Comparison of ENCODE assay signal across 7 mouse cellular contexts in the genomic region with DNA sequence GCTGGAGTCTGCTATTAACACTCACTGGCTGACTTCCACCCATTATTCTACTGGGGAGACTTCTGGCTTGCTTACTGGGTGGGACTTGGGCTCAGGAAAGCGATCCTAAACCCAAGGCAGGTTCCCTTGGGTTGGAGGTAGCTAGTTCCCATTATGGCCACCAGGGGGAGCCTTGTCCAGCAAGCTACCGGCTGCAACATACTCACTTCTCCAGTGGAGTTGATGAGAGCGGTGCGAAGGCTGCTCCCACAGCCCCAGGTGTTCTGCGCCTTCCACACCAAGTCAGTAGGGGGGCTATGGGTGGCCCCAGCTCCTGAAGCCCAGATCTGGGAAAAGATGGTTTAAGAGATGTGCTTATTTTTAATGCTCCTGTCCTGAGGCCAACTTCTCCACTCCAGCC. TPM values are rescaled to one million over a fixed set of nuclear protein-coding genes. Genes with fewer than 3 reads are reported as not detected.
DNase-seq lines count a peak whose midpoint lies in the region; ATAC-seq and TF ChIP-seq lines count a peak whose summit lies in the region.

No protein-coding gene starts in this region.

- intact Hi-C loops in left cerebral cortex, postnatal 14 days (cut with DNase I) = loop anchor here (2.0 kb wide), 1 partner anchor 39 kb away; no protein-coding TSS in a partner anchor

- H3K4me1 ChIP-seq in MEL (ENCODE audit: control insufficient read depth in 1 of 2, insufficient read depth in 2 of 2, low read length in 2 of 2) = peaks cover 0 to 2% of the 10 kb centered on the region in 2 experiments; a peak in 1 of 4 replicates
- peaks cover 2% of the 10 kb centered on the region for H3K4me1 ChIP-seq in bone marrow macrophage, adult 2 months (ENCODE audit: control insufficient read depth, insufficient read depth, low read length)
- peaks cover 12% of the 10 kb centered on the region for H3K4me1 ChIP-seq in hindbrain, embryonic 12.5 days

- peak; percentile 83 for TF ChIP-seq RAD21 in MEL (IDR thresholded peaks at IDR 0.05; ENCODE audit: low read depth, low read length)

- H3K9me3 ChIP-seq in MEL (replicated peaks; ENCODE audit: insufficient read depth, low read length) = no peaks in the 10 kb centered on the region
- H3K9me3 ChIP-seq in hindbrain, embryonic 12.5 days (replicated peaks) = no peaks in the 10 kb centered on the region

- TF ChIP-seq POLR2A in MEL (IDR thresholded peaks at IDR 0.05; ENCODE audit: control insufficient read depth in 1 of 2, insufficient read depth in 1 of 2, low read depth in 1 of 2, low read length in 2 of 2, poor library complexity in 1 of 2) = no peak
- TF ChIP-seq POLR2A in bone marrow macrophage, adult 2 months (IDR thresholded peaks at IDR 0.05; ENCODE audit: borderline replicate concordance, low read depth, low read length) = no peak

- H3K4me2 ChIP-seq in hindbrain, embryonic 12.5 days (replicated peaks) = no peak overlapping the region

- 8% methylated on average over 5 of the region's 5 CpGs for WGBS in hindbrain, embryonic 12.5 days

- H3K27me3 ChIP-seq in MEL (ENCODE audit: control insufficient read depth in 1 of 2, insufficient read depth in 2 of 2, low read length in 2 of 2) = no peaks in the 10 kb centered on the region
- peaks cover 63% of the 10 kb centered on the region for H3K27me3 ChIP-seq in hindbrain, embryonic 12.5 days

- DNase-seq in MEL (ENCODE audit: low read depth, low spot score) = peak; percentile 85
- peak; percentile 73 to 83 for DNase-seq in left cerebral cortex, postnatal 14 days (ENCODE audit: low spot score in 2 of 2)
- peak; percentile 83 for DNase-seq in right cerebral cortex, postnatal 4 days

- H3K36me3 ChIP-seq in MEL (ENCODE audit: control insufficient read depth in 1 of 2, insufficient read depth in 2 of 2, low read length in 2 of 2) = peaks cover 0 to 3% of the 10 kb centered on the region in 2 experiments
- no peaks in the 10 kb centered on the region for H3K36me3 ChIP-seq in hindbrain, embryonic 12.5 days

- no peaks in the 10 kb centered on the region for H3K79me2 ChIP-seq in MEL (ENCODE audit: control insufficient read depth, insufficient read depth, low read length, poor library complexity)

- H3K4me3 ChIP-seq in MEL (ENCODE audit: control insufficient read depth in 1 of 2, insufficient read depth in 1 of 2, low read depth in 2 of 2, low read length in 2 of 2) = no peak overlapping the region
- no peak overlapping the region for H3K4me3 ChIP-seq in bone marrow macrophage, adult 2 months (ENCODE audit: insufficient read depth, low read length)
- no peak overlapping the region for H3K4me3 ChIP-seq in hindbrain, embryonic 12.5 days

- TF ChIP-seq CTCF in MEL (IDR thresholded peaks at IDR 0.05 in 2 of 3, conservative IDR thresholded peaks at IDR 0.05 in 1 of 3; ENCODE audit: control insufficient read depth in 1 of 3, insufficient read depth in 1 of 3, low read depth in 2 of 3, low read length in 3 of 3, poor library complexity in 1 of 3, severe bottlenecking in 1 of 3) = peak; percentile 98 to 99 (median 99)
- TF ChIP-seq CTCF in bone marrow macrophage, adult 2 months (IDR thresholded peaks at IDR 0.05; ENCODE audit: low read depth, low read length) = peak; percentile 75

- no peak overlapping the region for H3K27ac ChIP-seq in MEL (ENCODE audit: control insufficient read depth, low read depth, low read length)
- H3K27ac ChIP-seq in bone marrow macrophage, adult 2 months (ENCODE audit: insufficient read depth, low read depth, low read length) = no peak overlapping the region
- no peak overlapping the region for H3K27ac ChIP-seq in hindbrain, embryonic 12.5 days

- no peak overlapping the region for H3K9ac ChIP-seq in MEL (ENCODE audit: control insufficient read depth, low read depth, low read length, poor library complexity, severe bottlenecking)
- no peak overlapping the region for H3K9ac ChIP-seq in hindbrain, embryonic 12.5 days

- peak; percentile 82 for ATAC-seq in erythroblast, adult 5-6 weeks (replicated peaks; ENCODE audit: low FRiP score, poor library complexity, severe bottlenecking)
- ATAC-seq in hindbrain, embryonic 12.5 days (ENCODE audit: low FRiP score) = peak; percentile 39; the same call in 1 of the 2 replicates
- ATAC-seq in megakaryocyte-erythroid progenitor cell, adult 5-6 weeks (replicated peaks; ENCODE audit: low FRiP score, low TSS enrichment, poor library complexity, severe bottlenecking) = peak; percentile 75

- TF ChIP-seq EP300 in MEL (IDR thresholded peaks at IDR 0.05; ENCODE audit: low read depth in 1 of 2, low read length in 2 of 2) = no peak

TF ChIP-seq in MEL, 35 proteins besides CTCF, POLR2A, EP300 and RAD21:
- TF ChIP-seq ZNF384 (IDR thresholded peaks at IDR 0.05; ENCODE audit: low read depth, low read length) (peak; percentile 29; the same call in 1 of the 2 replicates), SIN3A (IDR thresholded peaks at IDR 0.05; ENCODE audit: low read length) (peak; percentile 37; the same call in 1 of the 2 replicates), USF1 (IDR thresholded peaks at IDR 0.05; ENCODE audit: low read depth, low read length) (no peak), TBP (IDR thresholded peaks at IDR 0.05; ENCODE audit: low read depth, low read length) (0 out of 2 replicates have a peak, but pooled peaks have one; percentile 20), MXI1 (IDR thresholded peaks at IDR 0.05; ENCODE audit: low read depth, low read length) (peak; percentile 90), TCF12 (IDR thresholded peaks at IDR 0.05; ENCODE audit: low read depth, low read length) (no peak), MAFK (IDR thresholded peaks at IDR 0.05; ENCODE audit: borderline replicate concordance, low read depth, low read length) (no peak), NRF1 (IDR thresholded peaks at IDR 0.05; ENCODE audit: insufficient read depth, low read depth, low read length, poor library complexity, severe bottlenecking) (no peak), ZC3H11A (IDR thresholded peaks at IDR 0.05; ENCODE audit: low read depth, low read length) (peak; percentile 94), SMC3 (IDR thresholded peaks at IDR 0.05; ENCODE audit: low read depth, low read length) (peak; percentile 99)

RNA-seq across cellular contexts. Expression of a gene that starts 22.6 kb away (rescaled TPM):
- total RNA-seq in MEL (2012; rRNA removed) = 31.4 and 45.3 TPM in 2 replicates
- 10 to 100 TPM in 1 of 2 experiments, not detected in 1; 33.5 TPM for polyA plus RNA-seq in MEL (2012; ENCODE audit: insufficient read depth in 1 of 2, insufficient read length in 2 of 2, low read depth in 1 of 2, low replicate concordance in 2 of 2, missing spikeins in 1 of 2)
- polyA plus RNA-seq in bone marrow macrophage, adult 2 months (2012; ENCODE audit: insufficient read depth, insufficient read length, missing spikeins) = 178 and 180 TPM in 2 replicates
- total RNA-seq in erythroblast, adult 5-6 weeks (2015; ENCODE audit: low replicate concordance) = 29.7 and 57.3 TPM in 2 replicates
- 9.8 and 20.7 TPM in 2 replicates for total RNA-seq in erythroblast, adult 5-6 weeks (2017; ENCODE audit: low replicate concordance)
- 17.1 and 18.4 TPM in 2 replicates for polyA plus RNA-seq in hindbrain, embryonic 12.5 days (2016; fragmentation: Nextera tagmentation; extraction: Ambion mirVana)
- total RNA-seq in left cerebral cortex, postnatal 14 days (2021) = 10 to 100 TPM; 51.3 to 57.7 TPM
- total RNA-seq in megakaryocyte-erythroid progenitor cell, adult 5-6 weeks (2014; fragmentation: Nextera tagmentation) = 2.6 and 4.1 TPM in 2 replicates
- 1.1 and 2.1 TPM in 2 replicates for total RNA-seq in megakaryocyte-erythroid progenitor cell, adult 5-6 weeks (2017)

RNA-seq across cellular contexts. Expression of a gene that starts 26.1 kb away (rescaled TPM):
- 388 and 394 TPM in 2 replicates for total RNA-seq in MEL (2012; rRNA removed)
- polyA plus RNA-seq in MEL (2012; ENCODE audit: insufficient read depth in 1 of 2, insufficient read length in 2 of 2, low read depth in 1 of 2, low replicate concordance in 2 of 2, missing spikeins in 1 of 2) = 100 to 1,000 TPM; 128 to 302 TPM
- 124 and 126 TPM in 2 replicates for polyA plus RNA-seq in bone marrow macrophage, adult 2 months (2012; ENCODE audit: insufficient read depth, insufficient read length, missing spikeins)
- total RNA-seq in erythroblast, adult 5-6 weeks (2015; ENCODE audit: low replicate concordance) = 6.9 and 9.0 TPM in 2 replicates
- total RNA-seq in erythroblast, adult 5-6 weeks (2017; ENCODE audit: low replicate concordance) = 45.6 and 52.7 TPM in 2 replicates
- polyA plus RNA-seq in hindbrain, embryonic 12.5 days (2016; fragmentation: Nextera tagmentation; extraction: Ambion mirVana) = 48.9 and 61.6 TPM in 2 replicates
- 10 to 100 TPM; 50.0 to 54.2 TPM for total RNA-seq in left cerebral cortex, postnatal 14 days (2021)
- 43.0 and 61.7 TPM in 2 replicates for total RNA-seq in megakaryocyte-erythroid progenitor cell, adult 5-6 weeks (2014; fragmentation: Nextera tagmentation)
- 49.4 and 66.7 TPM in 2 replicates for total RNA-seq in megakaryocyte-erythroid progenitor cell, adult 5-6 weeks (2017)

RNA-seq across cellular contexts. Expression of a gene that starts 48.6 kb away (rescaled TPM):
- total RNA-seq in MEL (2012; rRNA removed) = 4.3 and 5.5 TPM in 2 replicates
- 10 to 100 TPM in 1 of 2 experiments, not detected in 1; 10.1 TPM for polyA plus RNA-seq in MEL (2012; ENCODE audit: insufficient read depth in 1 of 2, insufficient read length in 2 of 2, low read depth in 1 of 2, low replicate concordance in 2 of 2, missing spikeins in 1 of 2)
- 0.13 and 0.16 TPM in 2 replicates for polyA plus RNA-seq in bone marrow macrophage, adult 2 months (2012; ENCODE audit: insufficient read depth, insufficient read length, missing spikeins)
- 0.19 and 1.5 TPM in 2 replicates for total RNA-seq in erythroblast, adult 5-6 weeks (2015; ENCODE audit: low replicate concordance)
- total RNA-seq in erythroblast, adult 5-6 weeks (2017; ENCODE audit: low replicate concordance) = 0.34 TPM in 1 of 2 replicates, not detected in the other
- polyA plus RNA-seq in hindbrain, embryonic 12.5 days (2016; fragmentation: Nextera tagmentation; extraction: Ambion mirVana) = 44.2 and 44.5 TPM in 2 replicates
- 1 to 10 TPM; 3.3 to 4.2 TPM for total RNA-seq in left cerebral cortex, postnatal 14 days (2021)
- total RNA-seq in megakaryocyte-erythroid progenitor cell, adult 5-6 weeks (2014; fragmentation: Nextera tagmentation) = 5.4 and 5.6 TPM in 2 replicates
- 3.3 and 7.8 TPM in 2 replicates for total RNA-seq in megakaryocyte-erythroid progenitor cell, adult 5-6 weeks (2017)

RNA-seq across cellular contexts. Expression of a gene that starts 58.7 kb away (rescaled TPM):
- total RNA-seq in MEL (2012; rRNA removed) = 26.2 and 30.5 TPM in 2 replicates
- polyA plus RNA-seq in MEL (2012; ENCODE audit: insufficient read depth in 1 of 2, insufficient read length in 2 of 2, low read depth in 1 of 2, low replicate concordance in 2 of 2, missing spikeins in 1 of 2) = 10 to 100 TPM in 1 of 2 experiments, not detected in 1; 34.6 TPM
- 14.0 and 17.5 TPM in 2 replicates for polyA plus RNA-seq in bone marrow macrophage, adult 2 months (2012; ENCODE audit: insufficient read depth, insufficient read length, missing spikeins)
- 7.9 and 11.5 TPM in 2 replicates for total RNA-seq in erythroblast, adult 5-6 weeks (2015; ENCODE audit: low replicate concordance)
- 13.7 and 20.2 TPM in 2 replicates for total RNA-seq in erythroblast, adult 5-6 weeks (2017; ENCODE audit: low replicate concordance)
- 24.9 and 25.9 TPM in 2 replicates for polyA plus RNA-seq in hindbrain, embryonic 12.5 days (2016; fragmentation: Nextera tagmentation; extraction: Ambion mirVana)
- 10 to 100 TPM; 69.6 to 71.3 TPM for total RNA-seq in left cerebral cortex, postnatal 14 days (2021)
- 28.0 and 30.2 TPM in 2 replicates for total RNA-seq in megakaryocyte-erythroid progenitor cell, adult 5-6 weeks (2014; fragmentation: Nextera tagmentation)
- 18.9 and 31.7 TPM in 2 replicates for total RNA-seq in megakaryocyte-erythroid progenitor cell, adult 5-6 weeks (2017)
